Mouse (Mus musculus) embryonic facial prominence, embryonic 11.5 days (tissue): Measurements from ENCODE around the gene Polr3gl. TPM values are rescaled to one million over a fixed set of nuclear protein-coding genes. Genes with fewer than 3 reads are reported as not detected.

ENCODE experiments used
- ATAC-seq: fragments of 200-750 bp; cut with Nextera tagmentation; replicated peaks from 2 replicates; pipeline ENCODE4 v1.8.0; 2017; ENCODE audit warnings: low read depth; ENCODE audit not compliant: insufficient number of reproducible peaks, low FRiP score, low TSS enrichment
- DNase-seq: peaks from one replicate; pipeline ENCODE4 v3.0.0-alpha.2; 2015; ENCODE audit warnings: low spot score
- H3K27ac ChIP-seq: fragments of 300-500 bp; sonication (generic); replicated peaks from 2 replicates; pipeline ENCODE4 v1.5.1; 2014; ENCODE audit warnings: mild to moderate bottlenecking, low read depth, low read length, control low read depth
- H3K27me3 ChIP-seq: fragments of 300-500 bp; sonication (generic); 2 replicates; pipeline ENCODE4 v1.6.1; 2014; ENCODE audit warnings: mild to moderate bottlenecking, low read length, moderate library complexity, mixed read lengths; ENCODE audit not compliant: control insufficient read depth, insufficient read depth
- H3K36me3 ChIP-seq: fragments of 300-500 bp; sonication (generic); replicated peaks from 2 replicates; pipeline ENCODE4 v1.6.1; 2014; ENCODE audit warnings: low read depth, mild to moderate bottlenecking, low read length, moderate library complexity, mixed read lengths; ENCODE audit not compliant: control insufficient read depth, insufficient read depth
- H3K4me1 ChIP-seq: fragments of 300-500 bp; sonication (generic); 2 replicates; pipeline ENCODE4 v1.6.1; 2014; ENCODE audit warnings: low read length, mixed read lengths; ENCODE audit not compliant: control insufficient read depth, insufficient read depth
- H3K4me2 ChIP-seq: fragments of 300-500 bp; sonication (generic); 2 replicates; pipeline ENCODE4 v1.6.1; 2014; ENCODE audit warnings: low read depth, mild to moderate bottlenecking, control low read depth, low read length, moderate library complexity
- H3K4me3 ChIP-seq: fragments of 300-500 bp; sonication (generic); 2 replicates; pipeline ENCODE4 v1.5.1; 2014; ENCODE audit warnings: low read depth, low read length, control low read depth
- H3K9ac ChIP-seq: fragments of 300-500 bp; sonication (generic); replicated peaks from 2 replicates; pipeline ENCODE4 v1.6.1; 2014; ENCODE audit warnings: mild to moderate bottlenecking, control low read depth, low read length
- H3K9me3 ChIP-seq: fragments of 300-500 bp; sonication (generic); replicated peaks from 2 replicates; pipeline ENCODE4 v1.6.1; 2016; ENCODE audit warnings: mild to moderate bottlenecking, low read length, inconsistent platforms, mixed read lengths; ENCODE audit not compliant: control insufficient read depth
- WGBS: fragments of 180-500 bp; shearing (Covaris S2); extraction: QIAGEN DNeasy Blood & Tissue Kit; methylation state at CpG from one replicate; pipeline ENCODE4 v1.1.7; 2014; 5-methylcytosine and 5-hydroxymethylcytosine counted together
- polyA plus RNA-seq: library from polyadenylated mRNA; unstranded; fragments of >200 nt; fragmentation: Nextera tagmentation; extraction: Ambion mirVana; gene quantifications from 2 replicates; pipeline ENCODE4 v1.2.1, GENCODE M21; 2014

Polr3gl gene
- polyA plus RNA-seq, 1 experiment from 2014 or later = 14.2 TPM

DNA sequence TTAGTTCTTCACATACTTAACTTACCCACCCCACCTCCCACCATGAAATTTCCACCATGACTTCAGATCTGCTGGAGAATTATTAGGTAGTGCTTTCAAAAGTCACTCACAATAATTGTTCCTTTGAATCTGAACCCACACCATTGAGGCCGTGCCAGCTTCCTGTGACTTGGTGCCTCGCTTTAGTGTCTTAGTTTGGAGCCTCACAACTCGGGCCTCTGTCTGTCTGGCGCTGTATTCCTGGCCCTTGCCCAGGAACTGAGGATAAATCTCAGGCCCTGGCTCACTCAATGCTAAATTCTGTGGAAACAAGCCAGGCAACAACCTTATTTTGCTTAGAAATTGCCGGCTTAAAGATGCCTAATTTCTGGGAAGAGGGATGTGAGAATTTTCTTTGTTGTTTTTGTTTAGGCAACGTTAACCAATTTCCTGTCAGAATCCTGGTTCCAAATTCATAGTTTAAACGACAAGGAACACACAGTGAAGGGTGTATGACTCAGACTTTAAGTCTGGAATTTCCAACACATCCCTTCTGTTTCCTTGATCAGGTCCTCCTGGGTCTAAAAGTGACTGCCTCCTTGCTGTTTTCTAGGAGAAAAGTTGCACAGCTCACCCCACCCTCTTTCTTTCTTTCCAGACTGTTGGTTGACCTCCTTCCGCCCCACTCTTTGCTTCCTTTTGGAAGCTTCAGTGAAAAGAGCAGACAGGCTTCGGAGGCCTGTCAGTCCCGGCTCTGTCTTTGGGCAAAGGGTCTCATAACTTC is 8.1 kb upstream of the Polr3gl start:
- H3K36me3 ChIP-seq = no peaks in the 10 kb centered on the region
- H3K4me3 ChIP-seq = peak overlapping the region; percentile 63
- H3K4me1 ChIP-seq = no peaks in the 10 kb centered on the region; the same call in 1 of the 2 replicates
- H3K9me3 ChIP-seq = no peaks in the 10 kb centered on the region
- H3K27me3 ChIP-seq = peaks cover 5% of the 10 kb centered on the region; the same call in 1 of the 2 replicates
- H3K27ac ChIP-seq = 0 out of 2 replicates have a peak overlapping the region, but pooled peaks have one; percentile 74
- peak overlapping the region; percentile 73 for H3K9ac ChIP-seq
- peak overlapping the region; percentile 60 for H3K4me2 ChIP-seq
- ATAC-seq (no peak), DNase-seq (no peak)
- 26% methylated on average over 10 of the region's 10 CpGs for WGBS

DNA sequence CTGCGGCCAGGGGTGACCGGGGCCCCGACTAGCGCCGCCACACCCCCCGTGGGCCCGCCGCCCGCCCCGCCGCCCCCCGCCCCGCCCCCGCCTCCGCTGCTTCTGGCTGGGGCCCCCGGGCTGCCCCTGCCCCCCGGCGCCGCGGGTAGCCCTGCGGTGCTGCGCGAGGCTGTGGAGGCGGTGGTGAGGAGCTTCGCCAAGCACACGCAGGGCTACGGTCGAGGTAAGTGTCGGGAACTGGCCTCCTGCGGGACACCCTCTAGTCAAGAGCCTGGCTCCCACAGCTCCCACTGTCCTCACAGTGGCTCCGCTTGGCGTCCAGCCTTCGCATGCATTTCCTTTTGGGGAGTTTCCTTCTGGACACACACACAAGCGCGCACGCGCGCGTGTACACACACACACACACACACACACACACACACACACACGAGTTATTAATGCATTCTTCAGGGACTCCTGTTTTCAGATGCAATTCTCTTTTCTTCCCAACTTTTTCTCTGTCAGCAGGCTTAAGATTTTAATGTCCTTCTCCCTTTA is 7.3 kb upstream of the Polr3gl start:
- H3K9ac ChIP-seq = peak overlapping the region; percentile 73
- H3K36me3 ChIP-seq = no peaks in the 10 kb centered on the region
- peaks cover 9% of the 10 kb centered on the region; the same call in 1 of the 2 replicates for H3K27me3 ChIP-seq
- H3K27ac ChIP-seq = peak overlapping the region; percentile 74
- H3K4me3 ChIP-seq = peak overlapping the region; percentile 63
- H3K4me2 ChIP-seq = peak overlapping the region; percentile 60
- no peaks in the 10 kb centered on the region for H3K9me3 ChIP-seq
- under 1% methylated on average over 18 of the region's 40 CpGs for WGBS
- peaks cover 5% of the 10 kb centered on the region for H3K4me1 ChIP-seq
- ATAC-seq (peak; percentile 59), DNase-seq (peak; percentile 73)

DNA sequence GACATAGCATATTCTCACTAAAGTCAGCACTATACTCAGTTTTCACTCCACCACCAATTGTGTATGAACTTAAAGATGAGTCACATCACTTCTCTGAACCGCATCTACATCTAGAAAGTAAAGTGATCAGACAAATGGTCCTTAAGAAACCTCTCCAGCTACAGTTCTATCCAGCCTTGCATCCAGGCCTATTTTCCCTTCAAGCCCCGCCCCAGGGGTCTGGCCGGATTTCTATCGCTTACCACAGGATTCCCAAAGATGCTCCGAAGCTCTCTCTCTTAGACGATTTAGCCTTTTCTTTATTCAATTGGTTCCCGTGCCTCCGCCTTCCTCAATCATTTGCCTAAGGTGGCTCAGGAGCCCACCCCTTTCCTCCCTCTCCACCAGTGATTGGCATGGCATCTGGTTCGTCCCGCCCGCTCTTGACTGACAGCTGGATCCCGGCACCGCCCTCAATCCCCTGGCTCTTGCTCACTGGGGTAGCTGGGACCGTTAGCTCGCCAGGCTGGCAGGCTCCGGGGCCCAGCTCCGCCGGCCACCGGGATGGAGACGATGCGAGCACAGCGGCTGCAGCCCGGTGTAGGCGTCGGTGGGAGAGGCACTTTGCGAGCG is 6.8 kb upstream of the Polr3gl start, which contains the start of gene Lix1l:
Gene Lix1l, plus strand, starts transcription at position 511 of the 612 bp plus-strand sequence.
- peaks cover 6% of the 10 kb centered on the region for H3K4me1 ChIP-seq

DNA sequence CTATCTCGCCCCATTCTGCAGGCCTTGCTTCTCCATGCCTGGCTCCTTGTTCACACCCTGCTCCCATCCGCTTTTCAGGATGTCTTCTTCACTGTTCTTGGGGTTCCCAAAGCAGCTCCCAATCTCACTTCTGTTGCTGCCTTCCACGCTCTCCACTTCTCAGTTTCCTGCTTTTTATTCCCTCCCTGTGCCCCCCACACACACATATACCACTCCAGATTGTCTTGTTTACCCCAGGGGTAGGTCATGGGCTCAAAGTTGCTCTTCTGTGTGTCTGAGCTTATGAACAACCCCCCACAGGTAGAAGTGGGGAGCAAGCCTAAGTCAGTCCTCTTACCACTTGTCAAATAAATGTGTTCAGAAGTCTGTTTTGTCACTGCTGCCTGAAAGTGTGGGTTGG is 5.4 kb upstream of the Polr3gl start:
- peaks cover 6% of the 10 kb centered on the region for H3K4me1 ChIP-seq
- H3K36me3 ChIP-seq = no peaks in the 10 kb centered on the region
- H3K4me2 ChIP-seq = no peak overlapping the region
- peaks cover 13% of the 10 kb centered on the region for H3K27me3 ChIP-seq
- WGBS = 54% methylated on average over 3 of the region's 3 CpGs
- H3K4me3 ChIP-seq = no peak overlapping the region
- DNase-seq (no peak), ATAC-seq (no peak)
- H3K27ac ChIP-seq = no peak overlapping the region
- no peaks in the 10 kb centered on the region for H3K9me3 ChIP-seq
- no peak overlapping the region for H3K9ac ChIP-seq

More for the DNA sequence above, 6.8 kb upstream of the Polr3gl start, which contains the start of gene Lix1l:
- Histone ChIP-seq H3K9me3 (no peaks in the 10 kb centered on the region), H3K27ac (peak within 1 kb of the TSS; percentile 74), H3K4me3 (peak within 1 kb of the TSS; percentile 63), H3K27me3 (peaks cover 9% of the 10 kb centered on the region; the same call in 1 of the 2 replicates), H3K36me3 (no peaks in the 10 kb centered on the region), H3K9ac (peak within 1 kb of the TSS; percentile 73), H3K4me2 (peak within 1 kb of the TSS; percentile 60)
- DNase-seq (peak; percentile 98), ATAC-seq (peak; percentile 95)
- under 1% methylated on average over 27 of the region's 27 CpGs for WGBS

GRCm38 (mm10) chr3:96599069-96599393 is 5.0 kb upstream of the Polr3gl start:
- no peak for ATAC-seq
- no peaks in the 10 kb centered on the region for H3K36me3 ChIP-seq
- peaks cover 6% of the 10 kb centered on the region for H3K4me1 ChIP-seq
- peaks cover 13% of the 10 kb centered on the region for H3K27me3 ChIP-seq
- H3K4me2 ChIP-seq = peak overlapping the region; percentile 98
- DNase-seq = no peak
- H3K4me3 ChIP-seq = peak overlapping the region; percentile 40; the same call in 1 of the 2 replicates
- H3K9me3 ChIP-seq = no peaks in the 10 kb centered on the region
- 37% methylated on average over 8 of the region's 8 CpGs for WGBS
- no peak overlapping the region for H3K27ac ChIP-seq
- H3K9ac ChIP-seq = peak overlapping the region; percentile 63; the same call in 1 of the 2 replicates

DNA sequence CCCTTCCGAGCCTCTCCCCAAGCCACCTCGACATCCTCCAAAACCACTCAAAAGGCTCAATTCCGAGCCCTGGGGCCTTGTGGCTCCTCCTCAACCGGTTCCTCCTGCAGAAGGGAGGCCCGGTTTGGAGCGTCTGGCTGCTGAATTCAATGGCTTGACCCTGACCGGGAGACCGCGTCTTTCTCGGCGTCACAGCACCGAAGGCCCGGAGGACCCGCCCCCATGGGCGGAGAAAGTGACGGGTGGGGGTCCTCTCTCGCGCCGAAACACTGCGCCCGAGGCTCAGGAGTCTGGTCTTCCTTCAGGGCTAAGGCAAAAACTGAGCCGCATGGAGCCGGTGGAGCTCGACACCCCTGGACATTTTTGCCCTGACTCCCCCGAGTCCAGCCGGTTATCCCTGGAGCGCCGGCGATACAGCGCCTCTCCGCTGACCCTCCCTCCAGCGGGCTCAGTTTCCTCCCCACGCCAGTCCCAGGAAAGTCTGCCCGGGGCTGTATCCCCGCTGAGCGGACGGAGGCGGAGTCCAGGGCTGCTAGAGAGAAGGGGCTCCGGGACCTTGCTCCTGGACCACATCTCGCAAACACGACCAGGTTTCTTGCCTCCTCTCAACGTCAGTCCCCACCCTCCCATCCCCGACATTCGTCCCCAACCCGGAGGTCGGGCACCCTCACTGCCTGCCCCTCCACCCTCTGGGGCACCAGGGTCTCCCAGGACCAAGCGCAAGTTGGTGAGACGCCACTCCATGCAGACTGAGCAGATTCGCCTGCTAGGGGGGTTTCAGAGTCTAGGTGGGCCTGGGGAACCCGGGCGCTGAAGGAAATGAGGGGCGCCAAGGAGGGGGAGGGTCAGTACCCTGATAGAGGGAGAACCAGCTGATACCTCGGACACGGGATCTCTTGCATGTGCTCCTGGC is 4.4 kb upstream of the Polr3gl start:
- H3K27me3 ChIP-seq = peaks cover 13% of the 10 kb centered on the region
- H3K4me1 ChIP-seq = peaks cover 6% of the 10 kb centered on the region
- peak overlapping the region; percentile 40 for H3K4me3 ChIP-seq
- no peaks in the 10 kb centered on the region for H3K9me3 ChIP-seq
- H3K27ac ChIP-seq = no peak overlapping the region
- peak overlapping the region; percentile 98 for H3K4me2 ChIP-seq
- H3K36me3 ChIP-seq = no peaks in the 10 kb centered on the region
- WGBS = 1% methylated on average over 54 of the region's 54 CpGs
- peak; percentile 84 for DNase-seq
- no peak for ATAC-seq
- H3K9ac ChIP-seq = peak overlapping the region; percentile 63

GRCm38 (mm10) chr3:96597435-96597891 is 3.5 kb upstream of the Polr3gl start:
- Histone ChIP-seq H3K27ac (no peak overlapping the region), H3K4me2 (peak overlapping the region; percentile 98), H3K36me3 (no peaks in the 10 kb centered on the region), H3K27me3 (peaks cover 13% of the 10 kb centered on the region), H3K9me3 (no peaks in the 10 kb centered on the region), H3K9ac (peak overlapping the region; percentile 63), H3K4me3 (peak overlapping the region; percentile 40), H3K4me1 (peaks cover 6% of the 10 kb centered on the region)
- DNase-seq (peak; percentile 61), ATAC-seq (no peak)
- WGBS = under 1% methylated on average over 40 of the region's 40 CpGs
